Mouse (Mus musculus): ENCODE results near the gene Zdhhc8.

- no peak for TF ChIP-seq CTCF (IDR thresholded peaks at IDR 0.05; ENCODE audit: extremely low read depth, insufficient read depth, insufficient read length, insufficient replicate concordance)
- TF ChIP-seq POLR2A (IDR thresholded peaks at IDR 0.05; ENCODE audit: low read depth, low read length) = no peak
Observed at GRCm38 (mm10) chr16:18253866-18254265, 18.9 kb upstream of the Zdhhc8 start.
